Mouse (Mus musculus) lung, adult 2 months (tissue): Measurements from ENCODE around the gene Myo9a.

Experiments
- CTCF ChIP-seq: fragments of 200-500 bp; IDR thresholded peaks from 2 replicates; pipeline ENCODE4 v1.5.1; 2011; ENCODE audit warnings: mild to moderate bottlenecking, low read length, control low read depth; ENCODE audit not compliant: insufficient read depth
- POLR2A ChIP-seq: fragments of 200-500 bp; IDR thresholded peaks from 2 replicates; pipeline ENCODE4 v1.6.1; 2011; ENCODE audit warnings: low read depth, mild to moderate bottlenecking, control low read depth, low read length, borderline replicate concordance; ENCODE audit errors: extremely low read depth

DNA sequence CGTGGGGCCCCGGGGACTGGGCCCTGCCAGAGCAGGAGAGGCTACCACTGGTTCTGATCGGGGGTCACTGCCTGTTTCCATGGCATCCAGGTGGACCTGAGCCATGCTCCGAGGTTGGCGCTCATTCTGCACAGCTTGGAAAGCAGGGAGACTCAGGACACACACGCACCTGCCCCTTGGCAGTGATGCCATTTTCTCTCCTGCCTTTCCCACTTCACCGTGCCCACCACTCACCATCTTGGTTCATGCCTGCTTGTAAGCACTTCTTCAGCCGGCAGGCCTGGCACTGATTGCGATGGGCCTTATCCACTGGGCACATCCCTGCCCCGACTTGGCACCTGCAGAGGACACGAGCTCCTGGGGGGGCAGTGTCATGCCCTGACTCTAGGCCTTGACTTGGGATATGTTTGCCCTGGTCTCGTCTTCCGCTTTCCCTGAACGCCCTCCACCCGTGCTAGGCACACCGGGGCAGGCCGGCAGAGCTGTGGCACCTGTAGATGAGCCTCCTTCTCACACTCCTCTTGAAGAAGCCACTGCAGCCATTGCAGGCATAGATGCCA is 198.1 kb downstream of the Myo9a start:
- TF ChIP-seq CTCF (no peak), POLR2A (no peak)
